Mouse (Mus musculus) thymus, postnatal 25 days (tissue): ENCODE data around the gene Igsf10.

Experiments used
- DNase-seq: peaks from one replicate; pipeline ENCODE4 v3.0.0; 2022

Gene Igsf10

DNA sequence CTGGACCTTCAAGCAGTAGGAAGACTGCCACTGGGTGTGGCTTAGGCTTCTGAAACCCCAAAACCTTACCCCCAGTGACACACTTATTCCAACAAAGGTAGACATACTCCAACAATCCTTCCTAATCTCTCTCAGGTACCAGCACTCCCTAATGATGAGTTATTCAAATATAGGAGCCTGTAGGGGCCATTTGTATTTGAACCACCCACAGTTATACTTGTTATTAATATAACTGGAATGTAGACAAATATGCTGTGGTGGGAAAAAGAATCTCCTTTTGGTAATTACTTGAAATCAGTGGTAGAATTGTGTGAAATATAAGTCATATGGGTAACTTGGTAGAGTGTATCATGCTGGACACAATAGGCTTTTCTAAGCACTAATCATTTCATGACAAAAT is 65.6 kb downstream of the Igsf10 start:
- no peak for DNase-seq

DNA sequence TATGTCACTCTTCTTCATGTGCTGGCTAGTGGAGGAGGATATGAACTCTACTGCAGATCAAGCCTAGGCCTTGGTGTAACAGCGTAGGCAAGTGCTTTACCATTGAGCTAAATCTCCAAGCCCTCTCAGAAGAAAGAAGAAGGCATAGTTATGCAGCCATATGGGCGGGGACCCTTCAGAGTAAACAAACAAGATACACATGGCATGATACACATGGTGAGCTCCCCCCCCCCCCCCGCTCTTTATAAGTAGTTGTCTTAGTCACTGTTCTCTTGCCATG is 66.0 kb downstream of the Igsf10 start:
- DNase-seq: no peak

DNA sequence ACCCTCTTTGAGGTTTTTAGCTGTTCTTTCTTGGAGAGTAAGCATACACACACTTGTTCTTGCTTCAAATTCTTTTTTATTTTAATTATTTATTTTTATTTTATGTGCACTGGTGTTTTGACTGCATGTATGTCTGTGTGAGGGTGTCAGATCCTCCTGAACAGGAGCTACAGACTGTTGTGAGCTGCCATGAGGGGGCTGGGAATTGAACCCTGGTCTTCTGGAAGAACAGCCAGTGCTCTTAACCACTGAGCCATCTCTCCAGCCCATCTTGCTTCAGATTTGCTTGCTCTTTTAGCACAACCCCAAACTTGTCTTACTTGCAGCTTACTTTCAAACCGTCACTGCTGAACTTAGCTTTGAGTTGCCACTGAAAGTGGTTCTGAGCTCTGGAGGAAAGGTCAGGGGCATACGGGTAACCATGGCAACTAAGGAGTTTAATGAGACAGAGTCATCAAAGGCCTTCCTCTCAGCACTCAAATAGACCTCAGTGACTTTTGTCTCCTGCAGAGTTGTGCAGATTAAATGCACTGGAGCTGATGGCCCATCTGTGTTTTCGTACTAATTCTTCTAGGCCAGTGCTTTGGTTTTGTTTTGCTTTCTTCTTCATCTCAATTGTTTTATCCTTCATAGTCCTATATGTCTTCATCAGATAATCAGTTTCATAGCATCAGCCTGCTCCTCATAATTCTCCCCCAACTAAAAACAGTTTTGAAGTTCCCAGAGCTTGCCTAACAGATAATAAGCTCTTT is 66.5 kb downstream of the Igsf10 start:
- DNase-seq: no peak

DNA sequence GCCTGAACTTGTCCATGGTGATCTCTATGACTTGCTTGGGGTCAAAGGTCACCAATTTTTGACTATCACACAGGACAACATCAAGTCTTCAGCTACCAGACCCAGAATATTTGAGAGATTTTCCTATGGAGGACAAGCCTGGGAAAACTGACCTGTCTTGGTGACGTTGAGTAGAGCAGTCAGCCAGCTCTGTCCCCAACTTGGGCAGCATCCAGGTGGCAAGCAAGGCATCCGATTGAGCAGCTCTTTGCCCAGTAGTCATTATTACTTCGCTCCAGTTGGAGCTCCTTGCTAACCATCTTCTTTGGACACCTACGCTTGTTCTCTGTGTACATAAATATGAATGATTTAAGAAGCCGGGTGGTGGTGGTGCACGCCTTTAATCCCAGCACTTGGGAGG is 73.4 kb downstream of the Igsf10 start:
- DNase-seq: no peak
